Mouse (Mus musculus): ENCODE measurements around the gene Jmjd6.
"Not testable (repeated sequence)": the region's sequence is repeated elsewhere in the genome, so short reads cannot be mapped to it uniquely, and the experiment has no call there.

Gene Jmjd6

DNA sequence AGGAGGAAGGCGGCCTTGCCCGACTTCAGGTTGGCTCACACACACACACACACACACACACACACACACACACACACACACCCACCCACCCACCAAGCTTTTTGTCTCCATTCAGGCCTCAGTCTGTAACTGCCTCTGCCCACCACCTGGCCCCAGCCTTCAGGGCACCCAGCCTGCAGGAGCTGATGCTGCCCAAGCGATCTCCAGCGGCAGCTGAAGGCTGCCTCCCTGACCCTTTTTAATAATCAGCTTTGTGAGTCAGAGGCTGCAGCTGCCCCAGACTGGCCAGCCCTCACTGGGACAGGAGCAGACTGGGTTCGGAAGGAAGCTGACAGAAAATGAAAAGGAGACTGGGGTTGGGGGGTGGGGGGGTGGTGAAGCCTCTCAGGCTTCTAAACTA, 18.0 kb downstream of the Jmjd6 start:
- DNase-seq (ENCODE audit: extremely low read depth, low read depth, low spot score): no peak

DNA sequence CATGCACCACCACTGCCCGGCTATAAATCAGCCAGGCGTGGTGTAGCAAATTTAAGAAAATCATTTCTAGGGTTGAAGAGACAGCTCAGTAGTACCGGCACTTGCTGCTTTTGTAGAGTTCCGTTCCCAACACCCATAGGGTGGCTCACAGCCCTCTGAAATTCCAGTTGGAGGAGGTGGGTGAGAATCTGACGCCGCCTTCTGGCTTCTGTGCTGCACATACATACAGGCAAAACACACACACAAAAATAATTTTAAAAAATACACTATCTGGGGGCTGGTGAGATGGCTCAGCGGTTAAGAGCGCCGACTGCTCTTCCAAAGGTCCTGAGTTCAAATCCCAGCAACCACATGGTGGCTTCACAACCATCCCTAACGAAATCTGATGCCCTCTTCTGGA, 19.4 kb downstream of the Jmjd6 start:
- DNase-seq (ENCODE audit: extremely low read depth, low read depth, low spot score): not testable (repeated sequence)

GRCm38 (mm10) chr11:116823255-116823654, 20.0 kb downstream of the Jmjd6 start:
- DNase-seq (ENCODE audit: extremely low read depth, low read depth, low spot score): no peak

- DNase-seq (ENCODE audit: extremely low read depth, low read depth, low spot score): no peak
These were observed 20.6 kb downstream of the Jmjd6 start for GRCm38 (mm10) chr11:116822626-116823025.

DNA sequence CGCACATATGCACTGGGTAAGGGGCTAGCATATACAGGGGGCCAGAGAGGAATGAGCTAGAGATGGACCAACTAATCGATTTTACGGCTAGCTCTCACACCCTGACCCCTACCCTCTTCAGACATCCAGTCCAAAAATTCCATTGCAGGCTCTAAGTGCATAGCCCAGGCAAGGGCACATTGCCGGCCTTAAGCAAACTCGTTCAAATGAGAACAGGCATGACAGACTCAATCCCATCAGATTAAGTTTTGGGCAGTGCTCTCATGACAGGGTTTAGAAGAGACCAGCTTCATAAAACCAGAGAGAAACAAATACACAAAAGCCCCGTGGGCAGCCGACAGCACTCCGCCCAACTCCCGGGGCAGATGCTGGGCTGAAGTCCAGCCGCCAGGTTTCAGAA, 21.0 kb downstream of the Jmjd6 start:
- DNase-seq (ENCODE audit: extremely low read depth, low read depth, low spot score): no peak

DNA sequence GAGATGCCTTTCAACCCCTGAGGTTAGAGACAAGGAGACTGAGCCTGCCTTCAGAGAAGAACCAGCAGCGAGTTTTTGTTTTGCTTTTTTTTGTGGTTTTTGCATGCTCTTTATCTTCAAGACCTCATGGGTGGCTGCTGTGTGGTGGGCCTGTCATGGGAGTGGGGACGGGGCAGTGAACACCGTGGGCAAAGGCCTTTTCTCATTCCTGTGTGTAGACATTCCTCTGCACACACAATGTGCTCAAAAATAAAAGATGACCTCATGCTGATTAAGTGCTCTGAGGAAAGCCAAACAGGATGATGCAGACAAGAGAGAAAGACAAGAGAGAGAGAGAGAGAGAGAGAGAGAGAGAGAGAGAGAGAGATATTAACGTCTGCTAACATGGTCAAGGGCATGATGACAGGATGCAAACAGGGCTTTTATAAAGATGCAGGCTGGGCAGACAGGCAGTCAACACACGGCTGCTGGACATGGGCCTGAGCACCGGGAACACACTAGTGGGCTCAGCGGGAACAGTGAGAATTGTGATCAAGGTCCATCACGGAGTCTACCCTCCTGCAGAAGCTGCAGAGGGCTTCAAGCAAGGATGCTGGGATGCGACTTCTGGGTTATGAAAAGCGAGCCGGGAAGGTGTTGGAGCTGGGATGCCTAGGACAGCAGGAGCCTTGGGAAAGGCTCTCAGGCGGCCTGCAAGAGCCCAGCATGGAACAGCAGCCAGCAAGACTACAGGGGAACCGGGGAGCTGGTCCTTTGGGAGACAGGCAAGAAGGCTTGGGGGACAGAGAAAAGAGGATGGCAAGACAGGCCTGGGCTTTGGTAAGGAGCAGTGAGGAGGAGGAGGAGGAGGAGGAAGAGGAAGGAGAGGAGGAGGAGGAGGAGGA, 21.9 kb downstream of the Jmjd6 start:
- DNase-seq (ENCODE audit: extremely low read depth, low read depth, low spot score): no peak

GRCm38 (mm10) chr11:116819932-116820593, 23.2 kb downstream of the Jmjd6 start:
- no peak for DNase-seq (ENCODE audit: extremely low read depth, low read depth, low spot score)

GRCm38 (mm10) chr11:116818722-116819121, 24.5 kb downstream of the Jmjd6 start:
- DNase-seq (ENCODE audit: extremely low read depth, low read depth, low spot score): no peak

GRCm38 (mm10) chr11:116817567-116817966, 25.7 kb downstream of the Jmjd6 start:
- DNase-seq (ENCODE audit: extremely low read depth, low read depth, low spot score): no peak

DNA sequence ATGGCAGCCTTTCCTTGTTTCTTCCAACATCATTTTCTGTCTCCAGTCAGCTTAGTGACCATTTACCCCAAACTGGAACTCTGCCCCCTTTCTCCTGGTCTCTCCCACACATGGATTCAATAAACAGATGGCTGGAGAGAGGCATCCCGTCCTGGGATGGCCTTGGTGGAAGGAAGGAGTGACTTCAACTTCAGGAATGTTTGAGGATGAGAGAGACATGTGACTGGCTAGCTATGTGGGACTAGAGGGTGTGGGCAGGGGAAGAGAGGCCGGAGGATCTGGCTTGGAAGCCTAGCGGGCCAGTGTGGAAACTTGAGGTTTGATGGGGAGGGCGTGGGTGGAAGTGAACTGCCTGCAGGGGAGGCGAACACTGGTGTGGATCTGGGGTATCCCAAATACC, 26.5 kb downstream of the Jmjd6 start:
- no peak for DNase-seq (ENCODE audit: extremely low read depth, low read depth, low spot score)

- DNase-seq (ENCODE audit: extremely low read depth, low read depth, low spot score): no peak
These were observed 28.3 kb downstream of the Jmjd6 start for GRCm38 (mm10) chr11:116814884-116815415.

- no peak for DNase-seq (ENCODE audit: extremely low read depth, low read depth, low spot score)
These were observed 29.0 kb downstream of the Jmjd6 start for GRCm38 (mm10) chr11:116814076-116814883.

DNA sequence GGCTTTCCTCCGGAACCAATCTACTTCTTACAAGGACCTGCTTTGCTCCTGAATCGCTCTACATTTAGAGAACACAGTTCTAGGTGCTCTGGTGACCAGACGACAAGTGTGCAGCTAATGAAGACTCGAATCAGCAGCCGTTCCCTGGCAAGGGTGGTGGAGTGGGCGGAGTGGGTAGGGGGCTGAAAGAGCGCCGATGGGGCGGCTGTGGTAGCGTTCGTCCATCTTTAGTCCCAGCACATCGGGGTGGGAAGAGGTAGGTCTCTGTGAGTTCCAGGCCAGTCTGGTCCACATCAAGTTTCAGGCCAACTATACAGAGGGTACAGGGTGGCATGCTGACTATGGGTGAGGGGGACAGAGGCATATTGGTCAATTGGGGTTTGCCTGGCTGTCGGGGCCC, 29.6 kb downstream of the Jmjd6 start:
- DNase-seq (ENCODE audit: extremely low read depth, low read depth, low spot score): no peak

- no peak for DNase-seq (ENCODE audit: extremely low read depth, low read depth, low spot score)
These were observed 30.3 kb downstream of the Jmjd6 start for GRCm38 (mm10) chr11:116812793-116813529.

DNA sequence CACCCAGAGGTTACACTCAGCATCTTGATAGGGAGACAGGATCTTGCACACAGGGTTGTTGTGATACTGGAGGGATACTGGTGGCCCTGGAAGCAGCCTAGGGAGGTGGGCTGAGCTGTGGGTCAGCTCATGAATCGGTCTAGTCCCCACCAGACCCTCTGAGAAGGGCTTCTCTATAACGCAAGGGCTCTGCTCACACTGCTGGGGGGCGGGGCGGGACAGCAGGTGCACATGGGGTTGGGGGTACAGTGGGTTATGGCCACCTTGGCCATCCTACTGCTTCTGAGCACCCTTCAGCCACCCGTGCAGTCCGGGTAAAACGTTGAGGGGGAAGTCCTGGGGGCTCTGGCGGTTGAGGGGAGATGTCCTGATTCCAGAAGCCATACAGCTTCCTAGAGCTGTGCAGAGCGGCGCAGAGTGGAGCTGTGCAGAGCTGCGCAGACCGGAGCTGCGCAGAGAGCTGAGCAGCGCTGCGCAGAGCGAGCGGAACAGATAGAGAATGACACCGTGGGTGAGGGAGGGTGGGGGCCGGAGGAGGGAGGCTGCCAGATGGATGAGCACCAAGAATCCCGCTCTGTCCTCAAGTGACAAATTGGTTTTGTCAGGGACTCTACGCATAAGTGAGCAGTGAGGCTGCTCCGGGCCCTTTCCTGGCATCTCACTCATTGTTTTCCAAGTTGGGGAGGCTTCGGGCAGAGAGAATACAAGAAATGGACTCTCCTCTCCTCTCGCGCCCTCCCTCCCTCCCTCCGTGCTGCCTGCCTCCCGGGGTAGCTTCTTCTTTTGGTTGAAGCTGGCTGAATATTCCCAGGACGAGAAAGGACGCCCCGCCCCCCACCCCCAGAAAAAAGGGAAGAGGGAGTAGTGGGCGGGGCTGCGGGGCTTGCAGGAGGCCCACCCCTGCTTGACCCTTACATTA, 32.0 kb downstream of the Jmjd6 start:
- DNase-seq (ENCODE audit: extremely low read depth, low read depth, low spot score): no peak

- no peak for DNase-seq (ENCODE audit: extremely low read depth, low read depth, low spot score)
These were observed 32.7 kb downstream of the Jmjd6 start for GRCm38 (mm10) chr11:116810528-116810927.

GRCm38 (mm10) chr11:116809520-116809919, 33.7 kb downstream of the Jmjd6 start:
- no peak for DNase-seq (ENCODE audit: extremely low read depth, low read depth, low spot score)

DNA sequence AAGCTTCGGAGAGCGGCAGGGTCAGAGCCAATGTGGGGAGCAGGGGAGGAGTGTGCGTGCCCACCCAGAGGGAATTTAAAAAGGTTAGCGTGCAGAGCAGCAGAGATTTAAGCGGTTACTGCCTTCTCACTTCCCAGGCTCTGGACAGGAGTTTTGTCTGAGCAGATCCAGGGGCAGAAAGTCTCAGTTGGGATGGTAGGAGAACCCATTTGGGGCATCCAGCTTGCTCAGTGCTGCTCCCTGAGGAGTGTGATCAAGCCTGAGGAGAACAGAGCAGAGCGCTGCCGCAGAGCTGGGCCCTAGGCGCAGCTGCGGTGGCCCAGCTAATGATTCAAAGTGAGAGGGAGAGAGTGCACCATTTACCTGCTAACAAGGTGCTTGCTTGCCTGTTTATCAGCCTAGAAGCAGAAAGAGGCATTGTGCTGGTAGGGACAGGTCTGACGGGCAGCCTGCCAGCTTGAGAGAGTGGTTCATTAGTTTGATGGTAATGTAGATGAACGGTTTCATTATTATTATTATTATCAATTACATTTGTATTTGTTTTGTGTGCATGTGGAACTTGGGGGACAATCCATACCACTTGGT, 34.3 kb downstream of the Jmjd6 start:
- no peak for DNase-seq (ENCODE audit: extremely low read depth, low read depth, low spot score)

- no peak for DNase-seq (ENCODE audit: extremely low read depth, low read depth, low spot score)
These were observed 35.2 kb downstream of the Jmjd6 start for GRCm38 (mm10) chr11:116807938-116808606.

Data from fat pad, adult 2 months (tissue).